Mouse (Mus musculus) ES-Bruce4 (cell line): Measurements from ENCODE around the gene Ddah2. TPM values are rescaled to one million over a fixed set of nuclear protein-coding genes. Genes with fewer than 3 reads are reported as not detected.

Experiments used
- H3K27ac ChIP-seq: 2 replicates; pipeline ENCODE4 v1.5.1; 2012; ENCODE audit warnings: low read length, inconsistent platforms; ENCODE audit not compliant: insufficient read depth
- H3K27me3 ChIP-seq: 2 replicates; pipeline ENCODE4 v1.6.1; 2012; ENCODE audit warnings: mild to moderate bottlenecking, low read length, inconsistent platforms; ENCODE audit not compliant: control insufficient read depth, poor library complexity, insufficient read depth, severe bottlenecking
- H3K36me3 ChIP-seq: 2 replicates; pipeline ENCODE4 v1.6.1; 2012; ENCODE audit warnings: inconsistent platforms, mild to moderate bottlenecking, low read length, moderate library complexity; ENCODE audit not compliant: control insufficient read depth, poor library complexity, insufficient read depth, severe bottlenecking
- H3K4me1 ChIP-seq: one replicate; pipeline ENCODE4 v1.8.1; 2011; ENCODE audit warnings: low read length; ENCODE audit not compliant: control insufficient read depth, insufficient read depth
- H3K4me3 ChIP-seq: 2 replicates; pipeline ENCODE4 v1.5.1; 2011; ENCODE audit warnings: low read depth, mild to moderate bottlenecking, low read length
- H3K9ac ChIP-seq: 2 replicates; pipeline ENCODE4 v1.6.1; 2012; ENCODE audit warnings: low read depth, mild to moderate bottlenecking, inconsistent platforms; ENCODE audit not compliant: poor library complexity, severe bottlenecking
- H3K9me3 ChIP-seq: replicated peaks from 2 replicates; pipeline ENCODE4 v1.6.1; 2012; ENCODE audit warnings: mild to moderate bottlenecking, low read length, inconsistent platforms; ENCODE audit not compliant: control insufficient read depth, poor library complexity, insufficient read depth, severe bottlenecking
- CTCF ChIP-seq: IDR thresholded peaks from one replicate; pipeline ENCODE4 v1.8.1; 2011; ENCODE audit warnings: low read depth, low read length
- EP300 ChIP-seq: IDR thresholded peaks from 2 replicates; pipeline ENCODE4 v1.6.1; 2011; ENCODE audit warnings: low read depth, low read length; ENCODE audit not compliant: insufficient read depth
- POLR2A ChIP-seq: IDR thresholded peaks from one replicate; pipeline ENCODE4 v1.8.1; 2011; ENCODE audit warnings: low read length; ENCODE audit not compliant: insufficient read depth
- polyA plus RNA-seq: library from polyadenylated mRNA; stranded (reverse); fragments of >200 nt; gene quantifications from 2 replicates; pipeline ENCODE4 v1.2.4, GENCODE M21; 2011; ENCODE audit warnings: low read depth; ENCODE audit not compliant: missing spikeins, insufficient read depth, insufficient read length

Ddah2 gene
- polyA plus RNA-seq, 1 experiment = 92.5 TPM

DNA sequence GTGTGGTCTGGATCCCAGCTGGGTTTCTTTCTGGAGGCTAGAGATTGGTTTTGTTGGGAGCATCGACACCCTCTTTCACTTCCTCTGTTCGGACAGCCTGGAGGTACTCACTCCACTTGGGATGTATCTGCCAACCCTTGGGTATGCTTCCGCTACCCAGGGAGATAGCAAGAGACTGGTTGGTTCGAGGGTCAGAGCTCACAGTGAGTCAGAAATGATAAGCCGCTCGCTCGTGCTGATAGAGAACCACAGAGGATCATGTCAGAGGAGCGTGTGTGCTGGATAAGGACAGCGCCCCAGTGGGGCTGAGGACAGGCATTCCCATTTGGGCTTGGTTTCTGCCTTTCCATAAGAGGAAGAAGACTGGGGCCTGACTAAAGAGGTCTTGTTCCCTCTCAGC, 20.9 kb downstream of the Ddah2 start:
- H3K9ac ChIP-seq = no peak overlapping the region
- H3K27ac ChIP-seq = no peak overlapping the region
- H3K4me1 ChIP-seq = peaks cover 2% of the 10 kb centered on the region

DNA sequence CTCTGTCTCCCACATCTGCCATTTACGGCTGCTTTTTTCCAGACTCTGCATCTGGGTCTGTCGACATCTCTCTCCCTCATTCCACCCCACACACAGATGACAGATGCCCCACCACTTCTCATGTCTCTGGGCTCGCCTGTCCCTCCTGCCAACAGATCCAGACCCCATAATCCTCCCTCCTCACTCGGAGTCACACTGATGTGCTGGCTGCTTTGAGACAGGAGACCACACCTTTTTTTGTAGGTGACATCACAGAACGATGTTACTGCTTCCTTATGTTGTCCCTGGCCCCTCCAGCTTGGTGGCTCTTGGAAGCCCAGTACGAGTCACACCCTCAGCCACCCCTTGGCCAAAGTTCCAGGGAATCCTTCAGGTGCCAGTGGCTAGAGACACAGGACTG, 21.4 kb downstream of the Ddah2 start:
- Histone ChIP-seq H3K9ac (no peak overlapping the region), H3K9me3 (no peaks in the 10 kb centered on the region), H3K4me1 (peaks cover 2% of the 10 kb centered on the region), H3K36me3 (no peaks in the 10 kb centered on the region), H3K4me3 (no peak overlapping the region), H3K27me3 (no peaks in the 10 kb centered on the region), H3K27ac (no peak overlapping the region)
- TF ChIP-seq EP300 (no peak), CTCF (no peak), POLR2A (no peak)

More for the DNA sequence above, 20.9 kb downstream of the Ddah2 start:
- Histone ChIP-seq H3K27me3 (no peaks in the 10 kb centered on the region), H3K36me3 (no peaks in the 10 kb centered on the region), H3K4me3 (no peak overlapping the region), H3K9me3 (no peaks in the 10 kb centered on the region)
- TF ChIP-seq EP300 (no peak), CTCF (no peak), POLR2A (no peak)

DNA sequence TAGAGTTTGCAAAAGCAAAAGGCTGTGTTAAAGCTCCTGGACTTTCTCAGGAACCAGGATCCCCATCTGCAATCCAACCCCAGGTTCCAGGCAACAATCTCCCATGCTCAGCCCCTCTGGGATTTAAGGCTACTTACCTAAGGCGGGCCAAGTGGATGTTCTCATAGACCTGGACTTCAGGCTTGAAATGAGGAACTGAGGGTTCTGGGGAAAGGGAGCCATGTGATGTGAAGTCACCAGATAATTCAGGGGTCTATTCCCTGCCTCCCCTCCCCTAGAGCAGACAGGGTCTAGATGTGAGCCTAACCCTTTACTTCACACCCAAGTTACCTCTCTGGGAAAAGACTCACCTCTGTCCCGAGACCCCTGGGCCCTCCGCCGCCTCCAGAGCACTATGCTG, 21.9 kb downstream of the Ddah2 start:
- Histone ChIP-seq H3K4me3 (no peak overlapping the region), H3K9ac (no peak overlapping the region), H3K27ac (no peak overlapping the region), H3K4me1 (peaks cover 2% of the 10 kb centered on the region), H3K27me3 (no peaks in the 10 kb centered on the region), H3K9me3 (no peaks in the 10 kb centered on the region), H3K36me3 (no peaks in the 10 kb centered on the region)
- no peak for TF ChIP-seq POLR2A
- no peak for TF ChIP-seq EP300
- TF ChIP-seq CTCF = no peak

DNA sequence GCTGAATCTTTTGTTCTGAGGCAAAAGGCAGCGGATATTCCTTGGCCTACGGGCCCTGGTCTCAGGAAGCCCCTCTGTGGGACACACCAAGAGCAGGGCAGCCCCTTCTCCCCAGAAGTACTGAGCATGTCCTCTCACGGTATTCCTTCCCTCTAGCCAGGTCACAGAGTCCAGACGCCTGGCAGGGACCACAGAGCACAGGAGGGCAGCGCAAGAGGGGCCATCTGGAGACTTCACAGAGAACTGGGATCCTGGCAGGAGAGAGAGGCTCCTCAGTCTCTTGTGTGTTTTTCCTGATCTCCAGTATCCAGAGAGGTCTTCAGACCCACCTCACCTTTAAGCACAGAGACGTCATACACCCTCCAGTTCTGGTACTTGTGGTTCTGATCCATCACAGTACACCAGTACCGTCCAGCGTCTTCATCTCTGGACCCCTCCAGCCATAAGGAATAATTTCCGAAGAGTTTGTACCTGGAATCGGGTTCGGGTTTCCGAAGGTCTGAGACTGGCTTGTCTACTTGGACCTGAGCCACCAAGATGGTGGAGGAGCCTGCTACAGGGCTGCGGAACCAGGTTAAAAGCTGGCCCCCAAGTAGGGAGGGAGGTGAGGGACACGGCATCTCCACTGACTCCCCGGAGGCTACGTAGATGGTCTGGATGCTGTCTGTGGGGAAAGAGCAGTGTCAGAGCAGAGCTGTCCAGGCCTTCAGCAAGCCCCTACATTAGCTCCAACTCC, 24.2 kb downstream of the Ddah2 start:
- H3K9ac ChIP-seq = no peak overlapping the region
- no peaks in the 10 kb centered on the region for H3K27me3 ChIP-seq
- H3K9me3 ChIP-seq = no peaks in the 10 kb centered on the region
- TF ChIP-seq POLR2A = no peak
- no peaks in the 10 kb centered on the region for H3K4me1 ChIP-seq
- no peak overlapping the region for H3K27ac ChIP-seq
- H3K4me3 ChIP-seq = no peak overlapping the region
- H3K36me3 ChIP-seq = no peaks in the 10 kb centered on the region

DNA sequence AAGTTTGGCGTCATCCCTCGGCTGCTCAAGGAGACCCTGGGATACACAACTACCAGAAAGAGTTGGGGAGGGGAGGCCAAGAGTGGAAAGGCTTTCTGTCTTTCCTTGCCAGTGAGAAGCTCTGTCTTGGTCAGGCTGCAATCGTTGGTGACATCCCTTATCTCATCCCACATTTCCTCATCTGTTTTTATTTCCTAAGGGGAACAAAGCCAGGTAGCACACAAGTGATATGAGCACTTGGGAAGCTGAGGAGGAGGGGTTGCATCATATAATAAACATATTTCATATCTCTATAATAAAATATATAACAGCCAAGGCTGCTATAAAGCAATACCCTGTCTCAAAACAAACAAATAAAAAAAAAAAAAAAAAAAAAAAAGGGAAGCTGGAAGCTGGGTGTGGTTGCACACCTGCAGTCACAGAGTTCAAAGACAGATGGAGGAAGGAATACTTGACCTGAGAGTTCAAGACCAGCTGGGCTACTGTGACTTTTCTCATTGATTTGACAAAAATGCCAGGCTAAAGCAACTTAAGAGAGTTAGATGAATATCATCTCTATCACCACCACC, 25.2 kb downstream of the Ddah2 start:
- Histone ChIP-seq H3K27me3 (no peaks in the 10 kb centered on the region), H3K9me3 (no peaks in the 10 kb centered on the region), H3K4me3 (no peak overlapping the region), H3K9ac (no peak overlapping the region), H3K36me3 (no peaks in the 10 kb centered on the region), H3K27ac (no peak overlapping the region), H3K4me1 (no peaks in the 10 kb centered on the region)
- TF ChIP-seq CTCF (no peak), POLR2A (no peak), EP300 (no peak)

GRCm38 (mm10) chr17:35085208-35085865, 26.5 kb downstream of the Ddah2 start, which contains the start of gene Ly6g6f:
TSS of gene Ly6g6f (minus strand) at chr17:35085610.
- TF ChIP-seq EP300 (no peak), CTCF (no peak), POLR2A (no peak)
- no peak within 1 kb of the TSS for H3K9ac ChIP-seq
- H3K4me1 ChIP-seq = no peaks in the 10 kb centered on the region
- no peak within 1 kb of the TSS for H3K27ac ChIP-seq
- no peak within 1 kb of the TSS for H3K4me3 ChIP-seq
- no peaks in the 10 kb centered on the region for H3K27me3 ChIP-seq
- no peaks in the 10 kb centered on the region for H3K36me3 ChIP-seq
- no peaks in the 10 kb centered on the region for H3K9me3 ChIP-seq
